Mouse (Mus musculus) telencephalon, adult 2 months (tissue): ENCODE measurements around the gene Lztfl1.
A peak's percentile ranks its signal among the peaks of the same experiment; 100 is the strongest.
"Not testable (repeated sequence)": the region's sequence is repeated elsewhere in the genome, so short reads cannot be mapped to it uniquely, and the experiment has no call there.

Experiments used
- DNase-seq: peaks from one replicate; pipeline ENCODE4 v3.0.0-alpha.2; 2011; ENCODE audit warnings: low read depth, low spot score

The Lztfl1 gene

DNA sequence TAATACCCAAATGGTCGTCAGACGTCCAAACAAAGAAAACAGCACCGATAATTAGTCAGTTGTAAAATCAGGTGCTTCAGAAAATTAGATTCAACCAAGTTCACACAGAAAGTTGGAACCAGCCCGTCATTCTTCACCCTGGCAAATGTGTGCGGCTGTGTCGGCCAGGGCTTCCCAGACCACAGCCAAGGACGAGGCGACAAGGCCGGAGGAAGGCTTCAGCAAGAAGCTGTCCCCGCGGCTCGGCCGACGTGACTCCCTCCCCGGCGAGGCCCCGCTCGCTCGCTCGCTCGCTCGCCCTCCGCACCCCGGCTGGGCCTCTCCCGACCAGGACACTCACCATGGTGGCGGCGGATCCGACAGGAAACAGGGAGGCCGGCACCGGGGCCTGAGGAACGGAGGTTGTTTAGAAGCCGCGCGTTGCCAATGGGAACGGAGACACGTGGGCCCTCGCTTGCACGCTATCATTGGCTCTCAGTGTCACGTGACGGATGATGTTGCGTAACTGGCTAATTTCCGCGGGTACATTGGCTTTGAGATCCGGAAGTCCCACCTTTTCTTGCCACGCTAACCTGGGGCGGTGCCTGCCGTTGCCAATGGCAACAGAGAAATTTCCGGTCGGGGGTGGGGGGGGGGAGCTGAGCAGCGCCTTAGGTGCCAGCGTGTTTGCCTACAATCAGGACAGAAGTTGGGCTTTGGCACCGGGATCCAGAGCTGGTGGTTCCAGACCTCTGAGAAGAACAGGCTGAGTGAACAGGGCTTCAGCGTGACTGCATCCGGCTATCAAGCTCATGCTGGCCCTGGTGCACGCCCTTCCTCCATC is at the start of gene Lztfl1:
Gene Lztfl1, minus strand, starts transcription at position 512 of the 823 bp plus-strand sequence.
- peak; percentile 99 for DNase-seq

DNA sequence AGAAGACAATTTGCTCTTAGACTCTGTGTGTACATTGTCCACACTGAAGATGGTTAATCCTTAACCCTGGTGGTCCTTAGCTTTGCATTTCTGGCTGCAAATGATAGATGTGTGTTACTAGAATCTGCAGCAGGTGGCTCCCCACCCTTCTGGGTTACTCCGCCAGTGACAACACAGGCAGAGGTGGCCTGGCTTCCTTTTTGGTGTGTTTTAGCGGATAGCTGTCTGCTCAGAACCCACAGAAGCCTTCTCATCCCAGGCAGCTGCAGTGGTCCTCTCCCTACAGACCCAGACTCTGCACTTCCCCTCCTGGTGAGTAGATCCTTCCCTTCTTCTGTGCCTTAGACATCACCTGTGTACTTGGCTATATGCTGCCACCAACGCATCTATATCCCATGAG is 49.5 kb upstream of the Lztfl1 start:
- no peak for DNase-seq

DNA sequence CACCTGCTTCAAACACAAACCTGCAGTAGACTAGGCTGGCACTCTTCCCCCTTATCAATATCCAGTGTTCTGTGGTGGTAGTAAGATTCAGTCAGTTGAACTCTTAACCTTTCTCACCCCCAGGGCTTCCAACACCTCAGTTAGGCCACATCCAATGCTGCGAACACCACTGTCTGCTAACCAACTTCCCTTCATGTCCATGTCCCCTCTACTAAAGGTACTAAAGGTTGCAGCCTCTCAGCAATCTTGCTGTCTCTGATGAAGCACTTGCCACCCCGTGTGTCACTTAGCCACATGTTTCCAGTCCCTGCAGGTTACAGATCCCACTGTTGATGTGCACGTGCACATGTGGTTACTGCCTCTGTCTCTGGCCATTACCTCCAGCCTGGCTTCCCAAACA is 46.3 kb upstream of the Lztfl1 start:
- DNase-seq = no peak

DNA sequence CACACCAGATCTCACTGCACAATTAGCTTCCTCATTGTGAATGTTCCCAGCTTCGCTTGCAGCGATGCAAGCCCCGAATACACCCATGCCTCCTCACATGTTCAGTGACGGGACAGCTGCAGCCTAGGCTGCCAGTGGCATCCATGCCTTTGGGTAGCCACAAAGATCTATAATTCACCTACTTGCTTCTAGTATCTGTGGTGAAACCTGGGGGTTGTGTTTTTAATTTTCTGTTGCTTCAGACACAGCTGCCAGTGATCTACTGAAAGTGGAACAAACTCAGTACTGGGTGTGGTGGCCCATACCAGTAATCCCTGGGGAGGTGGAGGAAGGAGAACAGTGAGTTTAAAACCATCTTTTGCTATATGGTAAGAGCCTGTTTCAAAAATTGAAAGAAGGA is 45.4 kb upstream of the Lztfl1 start:
- no peak for DNase-seq

DNA sequence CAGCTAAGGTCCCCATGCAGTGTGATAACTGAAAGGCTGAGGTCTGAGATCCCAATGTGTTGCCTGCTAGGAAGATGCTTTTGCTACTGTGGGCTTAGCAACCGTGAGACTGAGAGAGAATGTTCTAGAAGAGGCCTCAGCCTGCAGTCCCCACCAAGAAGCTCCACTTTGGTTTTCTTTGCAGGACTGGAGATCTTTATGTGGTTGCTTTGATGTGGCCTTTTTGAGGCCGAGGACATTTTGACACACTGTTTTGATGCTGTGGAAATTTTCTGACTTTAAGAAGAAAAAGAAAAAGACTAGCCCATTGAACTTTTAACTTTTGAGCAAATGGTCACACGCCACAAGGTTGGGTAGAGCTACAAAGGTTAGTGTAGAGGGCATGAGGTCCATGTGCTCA is 43.3 kb upstream of the Lztfl1 start:
- DNase-seq = no peak

DNA sequence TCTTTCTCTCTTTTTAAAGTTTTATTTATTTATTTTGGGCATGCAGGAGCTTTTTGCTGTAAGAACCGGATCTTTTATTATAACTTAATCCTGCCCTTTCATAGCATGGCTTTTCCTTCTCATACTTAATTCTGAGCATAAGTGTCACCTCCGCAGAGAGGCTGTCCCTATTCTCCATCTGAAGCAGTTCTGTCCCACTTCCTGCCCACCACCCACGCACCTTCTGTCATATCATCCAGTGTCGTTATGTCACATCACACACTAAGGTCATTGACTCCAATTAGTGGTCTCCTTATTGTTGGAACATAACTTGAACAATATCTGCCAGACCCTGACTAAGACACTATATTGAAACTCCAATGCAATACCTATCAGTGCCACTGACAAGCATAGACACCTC is 41.1 kb upstream of the Lztfl1 start:
- DNase-seq = no peak

DNA sequence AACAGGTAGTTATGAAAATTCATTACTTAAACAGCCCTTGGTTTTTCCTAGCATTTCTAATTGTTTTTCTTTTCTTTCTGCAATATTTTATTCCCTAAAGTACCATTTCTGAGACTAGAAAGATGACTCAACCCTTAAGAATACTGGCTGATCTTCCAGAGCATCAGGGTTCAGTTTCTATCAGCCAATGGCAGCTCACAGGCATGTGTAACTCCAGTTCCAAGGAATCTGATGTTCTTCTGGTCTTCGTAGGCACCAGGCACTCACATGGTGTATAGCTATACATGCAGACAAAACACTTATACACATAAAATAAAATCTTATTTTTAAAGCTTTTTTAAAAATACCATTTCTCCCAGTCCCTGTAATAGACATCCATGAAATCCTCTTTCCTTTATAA is 40.7 kb upstream of the Lztfl1 start:
- no peak for DNase-seq

DNA sequence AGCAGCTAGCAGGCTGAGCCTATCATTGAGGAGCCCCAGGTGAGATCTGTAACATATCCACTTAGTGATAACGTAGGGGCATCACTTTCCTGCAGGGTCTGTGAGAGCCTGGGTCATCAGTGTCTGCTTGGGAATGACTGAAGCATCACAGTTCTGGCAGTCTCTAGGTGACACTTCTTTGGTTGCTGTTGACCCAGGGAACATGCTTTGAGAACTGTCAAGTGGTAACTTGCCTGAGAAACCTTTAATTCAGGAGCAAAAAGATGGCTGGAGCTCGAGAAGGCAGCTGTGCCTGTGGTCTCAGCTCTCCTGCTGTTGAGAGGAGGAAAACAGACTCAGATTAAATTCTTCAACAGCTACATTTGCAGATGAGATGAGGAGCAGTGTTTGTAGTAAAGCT is 39.8 kb upstream of the Lztfl1 start:
- no peak for DNase-seq

DNA sequence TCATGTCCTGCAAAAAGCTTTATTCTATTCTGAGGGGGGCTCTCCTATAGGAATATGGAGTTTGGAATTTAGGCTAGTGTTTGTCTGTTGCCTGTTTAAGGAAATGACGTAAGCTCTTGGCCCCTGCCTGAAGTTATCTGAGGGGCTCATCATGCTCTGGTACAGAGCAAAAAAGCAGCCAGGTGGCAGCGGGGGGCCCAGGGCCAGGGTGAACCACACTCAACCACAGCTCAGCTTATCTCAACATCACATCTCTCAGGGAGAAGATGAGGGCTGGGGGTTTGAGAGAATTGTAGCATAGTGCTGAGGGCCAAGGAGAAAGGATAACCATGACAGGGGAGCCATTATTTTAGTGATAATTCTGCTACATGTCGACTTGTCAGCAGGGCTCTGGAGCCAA is 39.3 kb upstream of the Lztfl1 start:
- no peak for DNase-seq

DNA sequence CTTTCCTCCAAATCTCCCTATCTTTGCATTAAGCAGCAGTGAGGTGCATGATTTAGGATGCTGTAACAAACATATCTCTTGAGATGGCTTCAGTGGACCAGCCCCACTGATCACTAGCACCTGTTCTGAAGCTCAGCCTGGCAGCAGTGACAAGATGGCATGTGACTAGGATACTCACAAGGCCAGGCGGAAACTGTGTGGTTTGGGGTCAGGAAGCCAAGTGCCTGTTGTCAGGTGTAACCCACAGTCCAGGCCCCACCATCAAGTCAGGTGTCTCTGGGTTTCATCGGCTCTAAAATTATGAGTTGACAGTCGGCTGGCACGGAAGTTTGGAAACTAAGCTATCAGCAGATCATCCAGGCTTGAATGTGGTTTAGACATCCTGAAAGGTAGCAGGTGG is 36.8 kb upstream of the Lztfl1 start:
- no peak for DNase-seq

DNA sequence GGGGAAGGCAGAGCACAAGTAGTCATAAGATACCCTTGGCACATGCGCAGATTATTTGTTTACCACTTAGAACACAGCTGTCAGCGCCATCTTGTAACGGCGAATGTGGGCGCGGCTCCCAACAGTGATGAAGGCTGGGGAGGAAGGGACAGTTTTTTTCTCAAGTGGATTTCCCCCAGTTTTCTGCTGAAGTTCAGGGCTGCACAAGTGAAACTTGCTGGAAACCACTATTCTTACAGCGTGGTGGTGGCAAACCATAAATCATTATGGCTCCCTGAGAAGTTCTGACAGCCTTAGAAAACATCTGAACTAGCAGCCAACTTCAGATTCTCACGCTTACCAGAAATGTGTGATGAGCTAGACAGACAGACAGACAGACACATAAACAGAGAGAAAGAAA is 32.2 kb upstream of the Lztfl1 start:
- not testable (repeated sequence) for DNase-seq

DNA sequence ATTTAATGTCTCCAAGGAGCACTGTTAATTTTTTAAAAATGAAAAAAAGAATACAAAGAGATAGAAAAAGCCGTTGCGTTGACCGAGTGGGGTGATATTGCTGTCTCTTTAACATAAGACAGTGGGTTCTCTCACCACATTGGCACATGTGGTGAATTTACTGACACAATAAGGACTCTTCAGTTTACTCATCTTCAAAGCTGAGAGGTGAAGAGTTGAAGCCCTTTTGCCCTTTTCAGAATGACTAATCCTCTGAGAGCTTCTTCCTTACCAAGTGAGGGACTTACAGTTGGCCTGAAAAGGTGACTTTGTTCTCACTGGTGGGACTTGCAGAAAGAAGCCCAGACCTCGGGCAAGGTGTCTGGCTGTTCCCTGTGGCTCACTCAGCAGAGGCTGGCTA is 23.3 kb upstream of the Lztfl1 start:
- no peak for DNase-seq

DNA sequence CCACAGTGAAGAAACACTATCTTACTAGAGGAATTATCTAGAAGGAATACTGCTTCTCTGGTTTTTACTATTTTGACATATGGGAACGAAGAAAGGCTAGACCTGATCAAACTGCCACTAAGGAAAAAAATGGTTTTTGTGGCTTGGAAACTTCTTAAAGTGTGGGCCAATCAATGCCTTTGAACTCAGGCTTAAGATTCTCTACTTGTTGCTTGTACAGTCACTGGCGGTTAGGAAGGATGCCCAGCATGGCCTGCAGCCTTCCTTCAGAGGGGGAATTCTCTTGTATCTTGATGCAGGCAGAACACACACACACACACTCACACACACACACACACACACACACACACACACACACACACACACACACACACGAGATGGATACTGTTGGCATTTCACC is 16.6 kb upstream of the Lztfl1 start:
- DNase-seq = no peak

DNA sequence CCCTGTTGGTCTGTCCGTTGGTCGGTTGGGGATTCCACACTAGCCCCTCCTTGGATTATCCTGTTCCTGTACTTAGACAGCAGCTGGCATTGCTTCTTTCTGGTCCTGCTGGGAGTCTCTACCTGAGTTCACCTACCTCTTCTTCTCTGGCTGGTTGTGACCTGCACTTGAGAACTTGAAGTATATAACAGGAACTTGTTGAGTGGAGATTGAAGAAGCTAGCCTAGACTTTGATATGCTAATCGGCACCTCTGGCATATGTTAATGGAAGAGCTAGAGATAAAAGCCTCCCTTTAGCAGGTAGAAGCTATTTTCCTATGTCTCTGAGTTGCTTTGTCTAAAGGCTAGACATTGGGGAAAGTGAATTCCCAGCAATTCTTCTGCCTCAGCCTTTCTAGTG is 13.8 kb upstream of the Lztfl1 start:
- no peak for DNase-seq

DNA sequence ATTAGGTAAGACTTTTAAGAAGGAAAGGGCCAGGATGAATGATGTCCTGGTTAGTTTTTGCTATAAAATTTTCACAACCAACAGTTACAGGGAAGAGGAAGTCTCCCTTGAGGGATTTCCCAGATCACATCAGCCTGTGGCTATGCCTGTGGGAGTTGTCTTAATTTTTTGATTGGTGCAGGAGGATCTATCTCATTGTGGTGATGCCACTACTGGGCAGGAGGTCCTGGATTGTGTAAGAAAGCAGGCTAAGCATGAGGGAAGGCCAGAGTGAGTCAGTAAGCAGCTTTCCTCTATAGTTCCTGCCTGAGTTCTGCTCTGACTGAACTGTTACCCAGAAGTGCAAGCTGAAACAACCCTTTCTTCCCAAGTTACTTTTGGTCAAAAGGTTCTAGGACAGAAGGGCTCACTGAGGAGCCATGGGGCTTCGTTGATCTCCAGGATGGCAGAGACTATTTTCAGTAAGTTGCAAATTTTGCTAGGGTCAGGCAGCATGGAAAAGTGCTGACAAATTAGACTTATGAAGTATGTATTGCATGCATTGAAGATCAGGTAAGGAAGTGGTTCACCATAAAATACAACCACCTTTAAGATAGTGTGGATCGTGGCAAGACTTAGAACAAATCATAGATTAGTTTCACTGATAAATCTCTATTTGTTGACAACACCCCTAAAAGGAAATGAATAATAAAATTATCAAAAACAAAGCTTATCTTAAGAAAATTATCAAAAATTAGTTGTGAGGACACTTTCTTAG is 5.4 kb upstream of the Lztfl1 start:
- no peak for DNase-seq

DNA sequence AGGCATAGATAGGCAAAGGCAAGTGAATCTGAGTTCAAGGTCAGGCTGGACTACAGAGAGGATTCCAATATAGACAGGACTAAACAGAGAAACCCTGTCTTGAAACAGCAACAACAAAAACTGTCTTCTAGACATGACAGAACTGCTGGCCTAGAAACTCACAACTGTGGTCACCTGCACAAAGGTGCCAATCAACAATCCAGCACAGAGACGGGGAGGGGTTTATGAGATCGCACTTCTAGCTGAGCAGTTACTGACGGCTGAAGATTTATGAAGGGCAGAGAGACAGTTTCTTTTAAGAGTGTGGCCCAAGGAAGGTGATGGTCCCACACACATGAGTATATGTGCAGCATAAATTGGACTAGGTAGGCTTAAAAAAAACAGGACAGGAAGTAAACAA is 1.2 kb downstream of the Lztfl1 start:
- DNase-seq = no peak

DNA sequence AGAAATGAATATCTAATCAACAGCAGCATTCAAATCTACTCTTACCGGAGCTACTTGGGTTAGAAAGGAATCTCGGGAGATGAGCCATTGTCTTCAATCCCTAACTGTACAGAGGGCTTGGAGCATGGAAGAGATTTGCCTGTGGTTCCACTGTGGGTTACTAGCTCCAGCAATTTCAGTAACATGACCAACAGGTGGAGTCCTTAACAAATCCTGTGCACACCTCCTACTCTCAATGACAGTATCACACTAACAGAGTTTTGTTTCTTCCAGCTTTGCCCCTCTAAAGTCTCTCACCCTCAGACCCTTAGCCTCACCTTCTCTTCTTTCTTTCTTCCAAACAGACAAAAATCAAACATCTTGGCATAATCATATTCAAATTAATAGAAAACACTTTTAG is 4.4 kb downstream of the Lztfl1 start:
- no peak for DNase-seq

DNA sequence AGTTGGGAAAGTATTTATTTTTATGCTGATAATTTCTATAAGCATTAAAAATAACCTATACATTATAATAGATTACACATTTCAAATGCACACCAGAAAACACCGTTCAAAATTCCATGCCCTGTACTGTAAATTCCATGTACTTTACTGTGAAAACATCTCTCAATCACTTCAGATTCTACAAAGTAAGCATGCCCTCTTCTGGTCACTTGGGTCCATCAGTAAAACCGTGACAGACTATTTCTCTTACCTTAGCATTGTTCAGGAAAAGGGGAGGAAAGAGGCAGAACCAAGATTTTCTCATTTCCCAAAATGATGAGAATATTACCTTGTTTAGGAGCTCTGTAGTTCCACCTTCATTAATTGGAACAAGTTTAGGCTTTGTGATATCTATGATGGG is 8.3 kb downstream of the Lztfl1 start:
- DNase-seq = no peak

DNA sequence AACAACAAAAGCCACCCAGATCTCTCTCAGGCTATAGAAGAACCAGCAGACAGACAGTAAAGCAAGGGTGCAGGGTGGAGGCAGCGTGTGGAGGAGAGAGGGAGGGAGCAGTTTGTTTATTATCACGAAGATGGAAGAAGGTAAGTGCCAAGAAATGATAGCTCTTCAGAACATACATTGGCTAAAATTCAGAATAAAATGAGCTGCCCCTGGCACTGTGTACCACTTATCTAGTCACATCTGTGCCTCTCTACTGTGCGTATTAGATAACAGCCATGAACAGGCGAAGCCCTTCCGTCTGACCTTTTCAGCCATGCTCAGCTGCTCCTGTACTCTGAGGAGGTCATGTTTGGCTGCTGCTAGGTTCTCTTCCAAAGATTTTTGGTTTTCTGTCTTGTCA is 15.7 kb downstream of the Lztfl1 start:
- DNase-seq = no peak

DNA sequence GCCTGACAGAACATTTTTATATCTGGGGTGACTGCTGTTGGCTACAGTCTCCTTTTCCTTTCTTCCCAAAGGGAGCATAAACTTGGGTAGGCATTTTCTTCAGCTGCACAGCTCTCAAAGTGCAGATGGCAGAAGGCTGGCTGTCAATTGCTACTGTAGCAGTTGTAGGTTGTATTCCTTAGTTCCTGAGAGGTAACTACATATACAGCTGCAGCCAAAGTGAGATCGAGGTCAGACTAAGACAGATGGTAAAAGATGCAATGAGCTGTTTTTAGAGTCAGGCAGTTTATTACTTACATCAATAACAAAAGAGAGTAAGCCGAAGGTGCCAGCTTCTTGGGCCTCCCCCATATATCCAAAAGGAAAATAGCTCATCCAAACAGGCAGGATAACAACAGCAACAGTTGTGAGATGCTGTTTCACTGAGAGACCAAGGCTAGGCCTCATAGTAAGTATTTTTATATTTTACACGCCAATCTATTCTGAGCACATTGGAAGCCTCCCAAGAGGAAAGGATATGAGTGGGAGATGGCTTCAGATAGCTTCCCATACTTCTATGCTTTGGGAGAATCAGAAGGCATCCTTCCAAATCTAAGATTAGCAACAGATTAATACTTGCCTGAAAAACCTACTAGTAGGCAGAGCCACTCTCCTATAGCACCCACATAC is 21.7 kb downstream of the Lztfl1 start:
- DNase-seq = peak; percentile 70

DNA sequence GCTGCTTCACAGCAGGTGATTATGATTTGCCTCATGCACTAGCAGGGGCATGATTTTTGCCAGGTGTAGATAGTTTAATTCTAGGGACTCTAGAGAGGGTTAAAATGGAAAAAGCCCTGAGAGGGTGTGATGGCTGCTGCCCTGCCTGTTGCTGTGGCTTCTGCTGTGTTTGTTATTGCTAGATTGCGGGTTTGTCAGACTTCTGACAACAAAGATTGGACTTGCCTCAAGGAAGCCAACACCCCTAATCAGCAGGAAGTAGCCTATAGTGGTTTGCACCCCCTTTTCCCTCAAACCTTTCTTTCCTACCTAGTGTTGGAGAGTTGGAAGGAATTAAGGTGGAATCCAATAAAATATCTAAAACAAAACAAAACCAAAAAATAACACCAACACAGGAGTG is 29.3 kb downstream of the Lztfl1 start:
- DNase-seq = no peak

DNA sequence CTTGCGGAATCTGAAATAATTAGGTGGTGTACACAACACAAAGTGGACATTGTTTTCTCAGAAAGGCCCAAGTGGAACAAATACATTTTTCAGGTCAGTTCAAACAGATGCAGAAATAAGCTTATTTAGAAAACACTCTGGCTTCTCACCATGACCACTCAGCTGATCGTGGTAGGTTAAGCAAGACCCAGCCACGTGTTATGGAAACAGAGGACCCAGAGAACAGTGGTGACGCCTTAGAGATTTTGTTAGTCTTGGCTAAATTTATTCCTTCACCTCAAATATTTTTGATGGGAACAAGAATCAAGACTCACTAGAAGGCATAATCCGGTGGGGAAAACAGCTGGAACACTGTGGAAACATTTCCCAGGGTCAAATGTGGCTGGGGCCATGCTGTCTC is 31.3 kb downstream of the Lztfl1 start:
- DNase-seq = no peak

DNA sequence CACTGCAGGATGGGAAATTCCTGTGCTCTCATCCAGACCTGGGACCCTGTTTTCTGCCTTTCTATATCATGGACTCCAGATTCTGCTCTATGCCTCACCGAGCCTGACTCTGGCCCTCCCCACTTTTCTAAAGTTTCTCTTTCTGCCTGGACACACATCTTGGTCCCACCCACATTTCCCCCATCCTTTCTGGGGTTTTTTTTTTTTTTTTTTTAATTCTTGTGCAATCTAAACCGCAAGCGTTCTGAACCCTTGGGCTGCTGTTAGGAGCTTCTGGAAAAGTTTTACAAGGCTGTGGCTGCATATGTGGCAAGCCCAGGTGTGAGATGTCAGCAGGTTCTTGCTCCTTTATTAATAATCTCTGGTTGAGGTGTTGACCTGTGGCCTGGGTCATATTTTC is 33.8 kb downstream of the Lztfl1 start:
- DNase-seq = no peak
